Mouse (Mus musculus): ENCODE data around the gene Sidt1. TPM values are rescaled to one million over a fixed set of nuclear protein-coding genes. Genes with fewer than 3 reads are reported as not detected.

Sidt1 gene
- polyA plus RNA-seq (2015; fragmentation: Illumina TruSeq; extraction: RNeasy Lipid Tissue Mini Kit (QIAGEN cat#74804); ENCODE audit: insufficient read depth, low read depth, low replicate concordance) = not detected

GRCm38 (mm10) chr16:44332861-44333284, at the start of gene Sidt1:
Gene Sidt1 (minus strand): TSS chr16:44333196.

GRCm38 (mm10) chr16:44347071-44347901, 14.3 kb upstream of the Sidt1 start, which contains the start of gene Spice1:
Gene Spice1 (plus strand): TSS chr16:44347121.

Other genes starting within 250 kb of the Sidt1 start
- 7.3 TPM for gene Atp6v1a, start 193.5 kb downstream of the Sidt1 start, polyA plus RNA-seq (2015; fragmentation: Illumina TruSeq; extraction: RNeasy Lipid Tissue Mini Kit (QIAGEN cat#74804); ENCODE audit: insufficient read depth, low read depth, low replicate concordance)
- gene Naa50, start 193.4 kb downstream of the Sidt1 start, polyA plus RNA-seq (2015; fragmentation: Illumina TruSeq; extraction: RNeasy Lipid Tissue Mini Kit (QIAGEN cat#74804); ENCODE audit: insufficient read depth, low read depth, low replicate concordance) = 7.6 TPM
- gene Usf3, start 159.9 kb downstream of the Sidt1 start, polyA plus RNA-seq (2015; fragmentation: Illumina TruSeq; extraction: RNeasy Lipid Tissue Mini Kit (QIAGEN cat#74804); ENCODE audit: insufficient read depth, low read depth, low replicate concordance) = 2.1 TPM
- gene Spice1, start 13.9 kb upstream of the Sidt1 start, polyA plus RNA-seq (2015; fragmentation: Illumina TruSeq; extraction: RNeasy Lipid Tissue Mini Kit (QIAGEN cat#74804); ENCODE audit: insufficient read depth, low read depth, low replicate concordance) = 3.7 TPM
- gene Cfap44, start 61.6 kb upstream of the Sidt1 start, polyA plus RNA-seq (2015; fragmentation: Illumina TruSeq; extraction: RNeasy Lipid Tissue Mini Kit (QIAGEN cat#74804); ENCODE audit: insufficient read depth, low read depth, low replicate concordance) = not detected
- gene Boc, start 225.7 kb upstream of the Sidt1 start, polyA plus RNA-seq (2015; fragmentation: Illumina TruSeq; extraction: RNeasy Lipid Tissue Mini Kit (QIAGEN cat#74804); ENCODE audit: insufficient read depth, low read depth, low replicate concordance) = 4.6 TPM

All from pancreas, adult 10 weeks (tissue).